ENCODE assay signal across 17 mouse cellular contexts in genomic region chr16:45976251-45976650, GRCm38 (mm10). TPM values are rescaled to one million over a fixed set of nuclear protein-coding genes. Genes with fewer than 3 reads are reported as not detected.
"Had no signal": no experiment of that assay in that cellular context is flagged by ENCODE, and none has a peak within 500 bp of the region (broad histone marks: within the 10 kb centered on the region; RNA-seq: fewer than 3 reads in every experiment).

No protein-coding gene starts in this region.

- H3K9ac ChIP-seq: neural tube, embryonic 13.5 days; neural tube, embryonic 15.5 days; stomach, embryonic 15.5 days had no signal

- H3K27ac ChIP-seq: neural tube, embryonic 13.5 days; neural tube, embryonic 15.5 days; stomach, embryonic 15.5 days; stomach, postnatal 0 days had no signal

- H3K4me1 ChIP-seq: neural tube, embryonic 15.5 days; stomach, embryonic 15.5 days had no signal

- H3K36me3 ChIP-seq: neural tube, embryonic 13.5 days; stomach, embryonic 15.5 days had no signal

- DNase-seq: retina, postnatal 1 day; right cerebral cortex, adult 18-20 months; right cerebral cortex, postnatal 14 days; right cerebral cortex, postnatal 25 days; right cerebral cortex, postnatal 4 days; spleen, adult 18-20 months; thymus, adult 18-20 months; thymus, adult 2 months; thymus, postnatal 14 days; thymus, postnatal 25 days; thymus, postnatal 36 days; thymus, postnatal 4 days had no signal

- H3K27me3 ChIP-seq: neural tube, embryonic 13.5 days; neural tube, embryonic 15.5 days; stomach, embryonic 15.5 days had no signal

- H3K4me3 ChIP-seq: neural tube, embryonic 13.5 days; neural tube, embryonic 15.5 days; stomach, embryonic 15.5 days had no signal

- H3K9me3 ChIP-seq: neural tube, embryonic 13.5 days; neural tube, embryonic 15.5 days; stomach, embryonic 15.5 days had no signal

- H3K4me2 ChIP-seq: neural tube, embryonic 13.5 days; neural tube, embryonic 15.5 days; stomach, embryonic 15.5 days had no signal

RNA-seq across cellular contexts. Expression of gene Phldb2, which starts 22.9 kb away (rescaled TPM):
- total RNA-seq: neutrophil, adult 5-6 weeks had no signal
